Mouse (Mus musculus) MEL (cell line): Measurements from ENCODE around the gene Snap47. TPM values are rescaled to one million over a fixed set of nuclear protein-coding genes. Genes with fewer than 3 reads are reported as not detected.

ENCODE experiments used
- DNase-seq: peaks from one replicate; pipeline ENCODE4 v3.0.0; 2011; ENCODE audit warnings: low read depth, low spot score
- H3K27ac ChIP-seq: 2 replicates; pipeline ENCODE4 v1.5.1; 2012; ENCODE audit warnings: low read depth, mild to moderate bottlenecking, control low read depth, low read length, moderate library complexity; ENCODE audit not compliant: control insufficient read depth
- H3K27me3 ChIP-seq, 2 experiments: fragments of 150-350 bp in 1 of 2; sonication (generic) in 1 of 2; 2 replicates each; pipeline ENCODE4 v1.6.1; 2012; ENCODE audit warnings: low read length in 2 of 2, mild to moderate bottlenecking in 2 of 2, improper control_type of control experiment in 1 of 2, moderate library complexity in 1 of 2; ENCODE audit not compliant: insufficient read depth in 2 of 2, control insufficient read depth in 1 of 2
- H3K36me3 ChIP-seq, 2 experiments: 2 replicates each; pipeline ENCODE4 v1.6.1; 2012 to 2014; ENCODE audit warnings: low read length in 2 of 2, improper control_type of control experiment in 1 of 2, inconsistent platforms in 1 of 2, mild to moderate bottlenecking in 1 of 2; ENCODE audit not compliant: insufficient read depth in 2 of 2, control insufficient read depth in 1 of 2
- H3K4me1 ChIP-seq, 2 experiments: fragments of 150-350 bp in 1 of 2; sonication (generic) in 1 of 2; 2 replicates each; pipeline ENCODE4 v1.6.1; 2012; ENCODE audit warnings: low read length in 2 of 2, improper control_type of control experiment in 1 of 2, mild to moderate bottlenecking in 1 of 2; ENCODE audit not compliant: insufficient read depth in 2 of 2, control insufficient read depth in 1 of 2
- H3K4me3 ChIP-seq, 2 experiments: fragments of 150-350 bp in 1 of 2; sonication (generic) in 1 of 2; 2 replicates each; pipeline ENCODE4 v1.5.1; 2012; ENCODE audit warnings: low read depth in 2 of 2, low read length in 2 of 2, mild to moderate bottlenecking in 2 of 2, moderate library complexity in 2 of 2, control low read depth in 1 of 2, improper control_type of control experiment in 1 of 2; ENCODE audit not compliant: control insufficient read depth in 1 of 2, insufficient read depth in 1 of 2
- H3K79me2 ChIP-seq: 2 replicates; pipeline ENCODE4 v1.6.1; 2012; ENCODE audit warnings: mild to moderate bottlenecking, low read length, moderate library complexity; ENCODE audit not compliant: control insufficient read depth, poor library complexity, insufficient read depth
- H3K9ac ChIP-seq: 2 replicates; pipeline ENCODE4 v1.6.1; 2012; ENCODE audit warnings: low read depth, mild to moderate bottlenecking, control low read depth, low read length, moderate library complexity; ENCODE audit not compliant: control insufficient read depth, poor library complexity, severe bottlenecking
- H3K9me3 ChIP-seq: fragments of 150-350 bp; sonication (generic); replicated peaks from 2 replicates; pipeline ENCODE4 v1.6.1; 2012; ENCODE audit warnings: mild to moderate bottlenecking, low read length, improper control_type of control experiment, moderate library complexity; ENCODE audit not compliant: insufficient read depth
- BHLHE40 ChIP-seq: IDR thresholded peaks from 2 replicates; pipeline ENCODE4 v1.6.1; 2012; ENCODE audit warnings: low read depth, mild to moderate bottlenecking, inconsistent platforms, low read length, improper control_type of control experiment, borderline replicate concordance
- CHD1 ChIP-seq: IDR thresholded peaks from 2 replicates; pipeline ENCODE4 v1.6.1; 2012; ENCODE audit warnings: low read depth, mild to moderate bottlenecking, inconsistent platforms, low read length, improper control_type of control experiment
- CHD2 ChIP-seq: IDR thresholded peaks from 2 replicates; pipeline ENCODE4 v1.6.1; 2011; ENCODE audit warnings: low read length, improper control_type of control experiment
- CTCF ChIP-seq, 3 experiments: IDR thresholded peaks in 2 of 3; conservative IDR thresholded peaks in 1 of 3; 2 replicates each; pipeline ENCODE4 v1.5.1; 2011 to 2012; ENCODE audit warnings: low read length in 3 of 3, low read depth in 2 of 3, mild to moderate bottlenecking in 2 of 3, improper control_type of control experiment in 1 of 3, inconsistent platforms in 1 of 3, mixed read lengths in 1 of 3, moderate library complexity in 1 of 3; ENCODE audit not compliant: control insufficient read depth in 1 of 3, insufficient read depth in 1 of 3, poor library complexity in 1 of 3, severe bottlenecking in 1 of 3
- EP300 ChIP-seq, 2 experiments: IDR thresholded peaks; 2 replicates each; pipeline ENCODE4 v1.6.1; 2011; ENCODE audit warnings: improper control_type of control experiment in 2 of 2, low read length in 2 of 2, low read depth in 1 of 2, mild to moderate bottlenecking in 1 of 2
- MAFK ChIP-seq: IDR thresholded peaks from 2 replicates; pipeline ENCODE4 v1.6.1; 2011; ENCODE audit warnings: low read depth, mild to moderate bottlenecking, low read length, improper control_type of control experiment, borderline replicate concordance
- MAZ ChIP-seq: IDR thresholded peaks from 2 replicates; pipeline ENCODE4 v1.6.1; 2012; ENCODE audit warnings: low read depth, mild to moderate bottlenecking, inconsistent platforms, low read length, improper control_type of control experiment
- MYB ChIP-seq: IDR thresholded peaks from 2 replicates; pipeline ENCODE4 v1.6.1; 2011; ENCODE audit warnings: mild to moderate bottlenecking, low read depth, low read length, improper control_type of control experiment
- NELFE ChIP-seq: IDR thresholded peaks from 2 replicates; pipeline ENCODE4 v1.6.1; 2011; ENCODE audit warnings: low read depth, low read length, improper control_type of control experiment
- POLR2A ChIP-seq, 2 experiments: IDR thresholded peaks; 2 replicates each; pipeline ENCODE4 v1.6.1; 2011 to 2012; ENCODE audit warnings: low read length in 2 of 2, mild to moderate bottlenecking in 2 of 2, control low read depth in 1 of 2, improper control_type of control experiment in 1 of 2, low read depth in 1 of 2, moderate library complexity in 1 of 2; ENCODE audit not compliant: control insufficient read depth in 1 of 2, insufficient read depth in 1 of 2, poor library complexity in 1 of 2
- POLR2AphosphoS5 ChIP-seq: IDR thresholded peaks from 2 replicates; pipeline ENCODE4 v1.6.1; 2012; ENCODE audit warnings: low read depth, borderline replicate concordance, mild to moderate bottlenecking, inconsistent platforms, low read length, moderate library complexity, mixed read lengths
- RAD21 ChIP-seq: IDR thresholded peaks from 2 replicates; pipeline ENCODE4 v1.6.1; 2011; ENCODE audit warnings: mild to moderate bottlenecking, low read depth, low read length, improper control_type of control experiment
- RCOR1 ChIP-seq: IDR thresholded peaks from 2 replicates; pipeline ENCODE4 v1.6.1; 2012; ENCODE audit warnings: low read depth, mild to moderate bottlenecking, inconsistent platforms, low read length, improper control_type of control experiment
- SMC3 ChIP-seq: IDR thresholded peaks from 2 replicates; pipeline ENCODE4 v1.6.1; 2011; ENCODE audit warnings: low read depth, low read length, improper control_type of control experiment
- TAL1 ChIP-seq: IDR thresholded peaks from 2 replicates; pipeline ENCODE4 v1.6.1; 2012; ENCODE audit warnings: mild to moderate bottlenecking, inconsistent platforms, low read length, moderate library complexity, mixed read lengths
- TCF12 ChIP-seq: IDR thresholded peaks from 2 replicates; pipeline ENCODE4 v1.6.1; 2014; ENCODE audit warnings: low read depth, mild to moderate bottlenecking, inconsistent platforms, low read length, improper control_type of control experiment, moderate library complexity
- USF2 ChIP-seq, 2 experiments: IDR thresholded peaks; 2 replicates each; pipeline ENCODE4 v1.6.1; 2011 to 2012; ENCODE audit warnings: improper control_type of control experiment in 2 of 2, low read length in 2 of 2, borderline replicate concordance in 1 of 2, inconsistent platforms in 1 of 2, low read depth in 1 of 2, mild to moderate bottlenecking in 1 of 2; ENCODE audit not compliant: insufficient read depth in 1 of 2
- ZC3H11A ChIP-seq: IDR thresholded peaks from 2 replicates; pipeline ENCODE4 v1.6.1; 2012; ENCODE audit warnings: low read depth, mild to moderate bottlenecking, inconsistent platforms, low read length, improper control_type of control experiment
- ZKSCAN1 ChIP-seq: IDR thresholded peaks from 2 replicates; pipeline ENCODE4 v1.6.1; 2012; ENCODE audit warnings: low read depth, mild to moderate bottlenecking, inconsistent platforms, low read length, improper control_type of control experiment, moderate library complexity
- ZMIZ1 ChIP-seq: IDR thresholded peaks from 2 replicates; pipeline ENCODE4 v1.6.1; 2012; ENCODE audit warnings: low read depth, mild to moderate bottlenecking, inconsistent platforms, low read length, improper control_type of control experiment, moderate library complexity
- ZNF384 ChIP-seq: IDR thresholded peaks from 2 replicates; pipeline ENCODE4 v1.6.1; 2012; ENCODE audit warnings: low read depth, mild to moderate bottlenecking, inconsistent platforms, low read length, improper control_type of control experiment
- polyA plus RNA-seq, 2 experiments: library from polyadenylated mRNA; stranded (reverse) in 1 of 2; unstranded in 1 of 2; fragments of >175 nt in 1 of 2; fragments of >200 nt in 1 of 2; gene quantifications; 2 replicates each; pipeline versions ENCODE4 v1.2.1 to v1.2.4; 2012; ENCODE audit warnings: low replicate concordance in 2 of 2, low read depth in 1 of 2; ENCODE audit not compliant: insufficient read length in 2 of 2, insufficient read depth in 1 of 2, missing spikeins in 1 of 2
- total RNA-seq: library from RNA; depleted of rRNA; stranded (reverse); fragments of 300-350 nt; gene quantifications from 2 replicates; pipeline ENCODE4 v1.2.3, GENCODE M21; 2012

Gene Snap47
- total and polyA plus RNA-seq, 3 experiments: 51.0 to 57.9 TPM; not detected in 1

- Histone ChIP-seq H3K9me3 (no peaks in the 10 kb centered on the region), H3K36me3 (peaks cover 0 to 9% of the 10 kb centered on the region in 2 experiments; a peak in 2 of 4 replicates), H3K79me2 (no peaks in the 10 kb centered on the region), H3K9ac (no peak overlapping the region), H3K27me3 (no peaks in the 10 kb centered on the region), H3K4me1 (no peaks in the 10 kb centered on the region), H3K27ac (no peak overlapping the region), H3K4me3 (no peak overlapping the region)
- TF ChIP-seq CHD1: no peak
- no peak for TF ChIP-seq NELFE
- no peak for TF ChIP-seq EP300 (IDR thresholded peaks at IDR 0.05; ENCODE audit: low read depth in 1 of 2, low read length in 2 of 2)
- no peak for TF ChIP-seq RAD21
- no peak for TF ChIP-seq MYB
- TF ChIP-seq RCOR1: no peak
- no peak for TF ChIP-seq ZC3H11A
- TF ChIP-seq USF2 (IDR thresholded peaks at IDR 0.05; ENCODE audit: borderline replicate concordance in 1 of 2, insufficient read depth in 1 of 2, low read depth in 1 of 2, low read length in 2 of 2): no peak
- no peak for TF ChIP-seq POLR2AphosphoS5
- no peak for TF ChIP-seq MAZ
- DNase-seq: no peak
Observed at GRCm38 (mm10) chr11:59432261-59432660, 18.7 kb downstream of the Snap47 start.

GRCm38 (mm10) chr11:59429959-59430358 lies 21.0 kb downstream of the Snap47 start:
- H3K9ac ChIP-seq: no peak overlapping the region
- no peaks in the 10 kb centered on the region for H3K9me3 ChIP-seq
- no peak overlapping the region for H3K4me3 ChIP-seq
- H3K79me2 ChIP-seq: no peaks in the 10 kb centered on the region
- no peak overlapping the region for H3K27ac ChIP-seq
- DNase-seq: no peak
- no peaks in the 10 kb centered on the region for H3K27me3 ChIP-seq
- H3K36me3 ChIP-seq: peaks cover 0 to 11% of the 10 kb centered on the region in 2 experiments; a peak in 2 of 4 replicates
- TF ChIP-seq NELFE (no peak), CTCF (IDR thresholded peaks at IDR 0.05 in 2 of 3, conservative IDR thresholded peaks at IDR 0.05 in 1 of 3; ENCODE audit: control insufficient read depth in 1 of 3, insufficient read depth in 1 of 3, low read depth in 2 of 3, low read length in 3 of 3, poor library complexity in 1 of 3, severe bottlenecking in 1 of 3) (no peak), ZKSCAN1 (no peak), TCF12 (no peak), ZMIZ1 (no peak), ZNF384 (no peak), BHLHE40 (no peak), MYB (no peak), SMC3 (no peak), POLR2AphosphoS5 (no peak), USF2 (IDR thresholded peaks at IDR 0.05; ENCODE audit: borderline replicate concordance in 1 of 2, insufficient read depth in 1 of 2, low read depth in 1 of 2, low read length in 2 of 2) (no peak), TAL1 (no peak), CHD2 (no peak), POLR2A (IDR thresholded peaks at IDR 0.05; ENCODE audit: control insufficient read depth in 1 of 2, insufficient read depth in 1 of 2, low read depth in 1 of 2, low read length in 2 of 2, poor library complexity in 1 of 2) (no peak), ZC3H11A (no peak), MAFK (no peak)
- H3K4me1 ChIP-seq: peaks cover 3 to 4% of the 10 kb centered on the region in 2 experiments; a peak in 2 of 4 replicates
